Mouse (Mus musculus): Measurements from ENCODE around the gene Cisd3. TPM values are rescaled to one million over a fixed set of nuclear protein-coding genes. Genes with fewer than 3 reads are reported as not detected.
"Not testable (repeated sequence)": the region's sequence is repeated elsewhere in the genome, so short reads cannot be mapped to it uniquely, and the experiment has no call there.

Cisd3 gene
- polyA plus RNA-seq, 1 experiment from 2014 or later = 52.6 TPM

DNA sequence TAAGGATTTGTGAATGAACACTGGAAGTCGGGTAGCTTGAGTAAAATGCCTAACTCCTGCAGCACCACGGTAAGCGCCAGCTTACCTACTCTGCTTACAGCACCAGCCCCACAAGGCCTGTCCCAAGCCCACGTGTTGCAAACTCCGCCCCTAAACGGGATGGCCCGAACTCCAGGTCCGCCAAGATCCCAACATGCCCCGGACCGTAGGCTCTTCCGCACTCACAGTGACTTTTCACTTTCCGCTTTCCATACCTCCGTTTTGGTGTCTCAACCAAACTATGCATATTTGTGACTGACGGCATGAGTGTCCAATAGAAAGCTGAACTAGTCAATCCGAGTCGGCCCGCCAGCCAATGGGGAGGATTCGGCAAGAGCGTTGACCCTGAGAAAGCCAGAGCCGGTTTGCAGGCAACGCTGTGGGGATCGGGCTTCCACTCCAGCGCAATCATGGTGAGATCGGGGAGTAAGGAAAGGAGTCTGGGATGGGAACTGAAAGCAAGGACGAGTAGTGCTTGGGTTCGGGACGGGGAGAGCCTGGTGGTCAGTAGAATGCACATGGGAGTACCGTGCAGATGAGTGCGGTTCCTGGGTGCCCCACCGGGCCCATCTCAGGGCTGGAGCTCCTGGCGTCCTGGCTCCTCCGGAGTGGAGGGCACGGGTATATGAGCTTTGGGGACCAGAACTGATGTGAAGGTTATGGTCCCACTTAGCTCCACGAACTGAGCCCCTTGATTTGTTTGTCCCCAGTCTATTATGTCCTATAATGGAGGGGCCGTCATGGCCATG lies 17.6 kb downstream of the Cisd3 start, which contains the start of gene Psmb3:
Gene Psmb3, plus strand, starts transcription at position 361 of the 788 bp plus-strand sequence.
- WGBS = under 1% methylated on average over 35 of the region's 35 CpGs

DNA sequence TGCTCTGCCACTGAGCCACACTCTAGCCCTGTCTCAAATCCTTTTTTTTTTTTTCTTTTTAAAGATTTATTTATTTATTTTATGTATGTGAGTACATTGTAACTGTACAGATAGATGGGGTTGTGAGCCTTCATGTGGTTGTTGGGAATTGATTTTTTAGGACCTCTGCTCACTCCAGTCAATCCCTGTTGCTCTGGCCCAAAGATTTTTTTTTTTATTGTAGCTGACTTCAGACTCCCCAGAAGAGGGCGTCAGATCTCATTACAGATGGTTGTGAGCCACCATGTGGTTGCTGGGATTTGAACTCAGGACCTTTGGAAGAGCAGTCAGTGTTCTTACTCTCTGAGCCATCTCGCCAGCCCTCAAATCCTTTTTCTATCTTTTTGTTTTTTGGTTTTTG lies 24.4 kb downstream of the Cisd3 start:
- not testable (repeated sequence) for H3K4me3 ChIP-seq (ENCODE audit: control insufficient read depth in 1 of 2, insufficient read depth in 1 of 2, low read depth in 1 of 2, low read length in 2 of 2); H3K9me3 ChIP-seq (ENCODE audit: control insufficient read depth, low read length); H3K4me1 ChIP-seq (ENCODE audit: control insufficient read depth in 2 of 2, insufficient read depth in 2 of 2, low read length in 2 of 2); H3K4me2 ChIP-seq (ENCODE audit: low read length); H3K27me3 ChIP-seq (ENCODE audit: control insufficient read depth, insufficient read depth, low read length); H3K27ac ChIP-seq (replicated peaks in 1 of 2; ENCODE audit: control insufficient read depth in 1 of 2, insufficient read depth in 1 of 2, low read depth in 2 of 2, low read length in 2 of 2); H3K9ac ChIP-seq (ENCODE audit: low read length); ATAC-seq (ENCODE audit: insufficient number of reproducible peaks, insufficient read depth, low FRiP score, low read depth)
- WGBS = 80% methylated on average over 2 of the region's 2 CpGs
- peaks cover 79% of the 10 kb centered on the region for H3K36me3 ChIP-seq (ENCODE audit: control insufficient read depth, insufficient read depth, low read length)

More for the DNA sequence above, 17.6 kb downstream of the Cisd3 start, which contains the start of gene Psmb3:
- peak within 1 kb of the TSS; percentile 70 to 85 for H3K4me3 ChIP-seq (ENCODE audit: control insufficient read depth in 1 of 2, insufficient read depth in 1 of 2, low read depth in 1 of 2, low read length in 2 of 2)
- H3K36me3 ChIP-seq (ENCODE audit: control insufficient read depth, insufficient read depth, low read length) = peaks cover 34% of the 10 kb centered on the region
- H3K27me3 ChIP-seq (ENCODE audit: control insufficient read depth, insufficient read depth, low read length) = no peaks in the 10 kb centered on the region
- peak within 1 kb of the TSS; percentile 85 for H3K9ac ChIP-seq (ENCODE audit: low read length)
- no peaks in the 10 kb centered on the region for H3K9me3 ChIP-seq (ENCODE audit: control insufficient read depth, low read length)
- peak within 1 kb of the TSS; percentile 77 to 80 for H3K27ac ChIP-seq (replicated peaks in 1 of 2; ENCODE audit: control insufficient read depth in 1 of 2, insufficient read depth in 1 of 2, low read depth in 2 of 2, low read length in 2 of 2)
- peak within 1 kb of the TSS; percentile 89 for H3K4me2 ChIP-seq (ENCODE audit: low read length)
- H3K4me1 ChIP-seq (ENCODE audit: control insufficient read depth in 2 of 2, insufficient read depth in 2 of 2, low read length in 2 of 2) = peaks cover 7 to 23% of the 10 kb centered on the region in 2 experiments; a peak in 3 of 4 replicates
- ATAC-seq (ENCODE audit: insufficient number of reproducible peaks, insufficient read depth, low FRiP score, low read depth) = peak; percentile 84

DNA sequence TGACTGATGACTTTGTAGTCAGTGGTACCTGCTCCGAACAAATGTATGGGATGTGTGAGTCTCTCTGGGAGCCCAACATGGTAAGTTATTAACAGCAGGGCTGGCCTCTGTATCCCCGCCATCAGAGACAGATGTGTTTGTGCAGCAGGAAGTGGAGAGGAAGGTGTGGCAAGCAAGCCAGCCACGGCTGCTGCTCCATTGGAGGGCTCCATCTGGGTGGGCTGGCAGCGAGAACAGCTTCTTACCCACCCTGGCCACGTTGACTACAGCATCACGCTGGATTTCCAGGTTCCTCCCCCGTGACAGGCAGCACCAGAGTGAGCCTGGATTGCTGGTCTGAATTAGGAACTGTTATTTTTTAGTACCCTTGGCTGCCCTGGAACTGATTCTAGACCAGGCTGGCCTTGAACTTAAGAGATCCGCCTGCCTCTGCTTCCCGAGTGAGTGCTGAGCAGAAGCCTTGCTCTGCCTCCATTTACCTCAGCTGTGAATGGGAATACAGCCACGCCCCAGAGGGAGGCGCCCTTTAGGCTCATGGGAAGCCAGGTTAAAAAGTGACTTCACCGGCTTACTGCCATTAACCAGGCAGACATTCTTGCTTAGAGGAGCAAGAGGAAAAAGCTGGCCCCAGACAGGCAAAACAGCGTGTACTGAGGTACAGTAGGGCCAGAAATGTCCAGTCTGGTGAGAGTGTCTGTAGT lies 25.7 kb downstream of the Cisd3 start:
- Histone ChIP-seq H3K9ac (ENCODE audit: low read length) (no peak overlapping the region), H3K27me3 (ENCODE audit: control insufficient read depth, insufficient read depth, low read length) (no peaks in the 10 kb centered on the region), H3K9me3 (ENCODE audit: control insufficient read depth, low read length) (no peaks in the 10 kb centered on the region), H3K27ac (replicated peaks in 1 of 2; ENCODE audit: control insufficient read depth in 1 of 2, insufficient read depth in 1 of 2, low read depth in 2 of 2, low read length in 2 of 2) (no peak overlapping the region), H3K4me2 (ENCODE audit: low read length) (no peak overlapping the region), H3K36me3 (ENCODE audit: control insufficient read depth, insufficient read depth, low read length) (peaks cover 68% of the 10 kb centered on the region), H3K4me1 (ENCODE audit: control insufficient read depth in 2 of 2, insufficient read depth in 2 of 2, low read length in 2 of 2) (peaks cover 0 to 11% of the 10 kb centered on the region in 2 experiments; a peak in 2 of 4 replicates), H3K4me3 (ENCODE audit: control insufficient read depth in 1 of 2, insufficient read depth in 1 of 2, low read depth in 1 of 2, low read length in 2 of 2) (no peak overlapping the region)
- 79% methylated on average over 13 of the region's 13 CpGs for WGBS
- ATAC-seq (ENCODE audit: insufficient number of reproducible peaks, insufficient read depth, low FRiP score, low read depth) = no peak

DNA sequence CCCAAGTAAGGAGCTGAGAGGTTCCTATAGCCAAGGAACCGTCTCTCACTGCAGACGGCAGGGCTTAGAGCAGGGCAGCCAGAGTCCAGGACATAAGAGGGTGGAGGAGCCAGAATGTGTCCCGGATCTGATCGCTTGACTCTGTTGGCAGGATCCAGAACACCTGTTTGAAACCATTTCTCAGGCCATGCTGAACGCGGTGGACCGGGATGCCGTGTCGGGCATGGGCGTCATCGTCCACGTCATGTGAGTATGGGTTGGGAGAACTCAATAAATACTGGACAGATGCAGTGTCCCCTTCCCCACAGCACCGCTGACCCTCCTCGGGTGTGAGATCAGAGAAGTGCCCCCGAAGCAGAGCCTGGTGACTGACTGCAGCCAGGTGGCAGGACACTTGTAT lies 26.7 kb downstream of the Cisd3 start:
- Histone ChIP-seq H3K4me1 (ENCODE audit: control insufficient read depth in 2 of 2, insufficient read depth in 2 of 2, low read length in 2 of 2) (peaks cover 0 to 11% of the 10 kb centered on the region in 2 experiments; a peak in 2 of 4 replicates), H3K9ac (ENCODE audit: low read length) (no peak overlapping the region), H3K4me3 (ENCODE audit: control insufficient read depth in 1 of 2, insufficient read depth in 1 of 2, low read depth in 1 of 2, low read length in 2 of 2) (no peak overlapping the region), H3K27me3 (ENCODE audit: control insufficient read depth, insufficient read depth, low read length) (no peaks in the 10 kb centered on the region), H3K9me3 (ENCODE audit: control insufficient read depth, low read length) (no peaks in the 10 kb centered on the region), H3K27ac (replicated peaks in 1 of 2; ENCODE audit: control insufficient read depth in 1 of 2, insufficient read depth in 1 of 2, low read depth in 2 of 2, low read length in 2 of 2) (no peak overlapping the region), H3K36me3 (ENCODE audit: control insufficient read depth, insufficient read depth, low read length) (peaks cover 63% of the 10 kb centered on the region), H3K4me2 (ENCODE audit: low read length) (no peak overlapping the region)
- WGBS = 94% methylated on average over 15 of the region's 15 CpGs
- ATAC-seq (ENCODE audit: insufficient number of reproducible peaks, insufficient read depth, low FRiP score, low read depth) = no peak

DNA sequence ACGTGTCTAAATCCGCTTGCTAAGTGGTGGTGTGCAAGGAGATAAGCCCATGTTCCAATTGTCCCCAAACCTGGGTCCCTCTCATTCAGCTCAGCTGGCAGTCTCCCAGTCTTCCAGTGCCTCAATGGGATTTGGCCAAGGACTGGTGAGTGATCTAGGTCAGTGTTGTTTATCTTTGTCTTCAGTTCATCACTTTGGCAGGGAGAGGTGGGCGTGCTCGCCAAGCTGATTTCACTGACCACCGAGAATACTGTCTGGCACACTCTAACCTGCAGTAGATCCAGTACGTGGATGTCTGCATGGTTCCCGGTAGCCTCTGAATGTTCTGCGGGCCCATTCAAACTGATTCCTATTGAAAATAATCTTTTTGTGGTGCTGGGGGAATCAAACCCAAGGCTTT lies 28.3 kb downstream of the Cisd3 start:
- ATAC-seq (ENCODE audit: insufficient number of reproducible peaks, insufficient read depth, low FRiP score, low read depth) = no peak
- peaks cover 63% of the 10 kb centered on the region for H3K36me3 ChIP-seq (ENCODE audit: control insufficient read depth, insufficient read depth, low read length)

DNA sequence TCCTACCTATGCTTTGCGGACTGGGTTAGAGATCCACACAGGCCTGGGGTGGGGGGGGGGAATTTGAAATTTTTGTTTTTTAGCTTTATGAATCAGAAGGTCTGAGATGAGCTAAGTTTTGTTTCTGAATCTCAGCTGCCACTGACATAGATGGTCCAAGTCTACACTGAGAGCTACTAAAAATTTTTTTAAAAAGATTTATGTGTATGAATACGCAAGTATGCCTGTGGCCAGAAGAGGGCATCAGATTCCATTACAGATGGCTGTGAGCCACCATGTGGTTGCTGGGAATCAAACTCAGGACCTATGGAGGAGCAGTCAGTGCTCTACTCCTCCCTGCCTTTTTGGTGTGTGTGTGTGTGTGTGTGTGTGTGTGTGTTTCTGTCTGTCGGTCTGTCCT lies 28.7 kb downstream of the Cisd3 start:
- no peak overlapping the region for H3K27ac ChIP-seq (replicated peaks in 1 of 2; ENCODE audit: control insufficient read depth in 1 of 2, insufficient read depth in 1 of 2, low read depth in 2 of 2, low read length in 2 of 2)
- no peaks in the 10 kb centered on the region for H3K9me3 ChIP-seq (ENCODE audit: control insufficient read depth, low read length)
- H3K27me3 ChIP-seq (ENCODE audit: control insufficient read depth, insufficient read depth, low read length) = no peaks in the 10 kb centered on the region
- H3K9ac ChIP-seq (ENCODE audit: low read length) = no peak overlapping the region
- H3K4me2 ChIP-seq (ENCODE audit: low read length) = no peak overlapping the region
- WGBS = 92% methylated on average over 3 of the region's 3 CpGs
- peaks cover 63% of the 10 kb centered on the region for H3K36me3 ChIP-seq (ENCODE audit: control insufficient read depth, insufficient read depth, low read length)
- no peak for ATAC-seq (ENCODE audit: insufficient number of reproducible peaks, insufficient read depth, low FRiP score, low read depth)
- H3K4me1 ChIP-seq (ENCODE audit: control insufficient read depth in 2 of 2, insufficient read depth in 2 of 2, low read length in 2 of 2) = peaks cover 0 to 11% of the 10 kb centered on the region in 2 experiments; a peak in 2 of 4 replicates
- no peak overlapping the region for H3K4me3 ChIP-seq (ENCODE audit: control insufficient read depth in 1 of 2, insufficient read depth in 1 of 2, low read depth in 1 of 2, low read length in 2 of 2)

More for the DNA sequence above, 28.3 kb downstream of the Cisd3 start:
- WGBS = 67% methylated on average over 8 of the region's 8 CpGs
- Histone ChIP-seq H3K4me2 (ENCODE audit: low read length) (no peak overlapping the region), H3K4me3 (ENCODE audit: control insufficient read depth in 1 of 2, insufficient read depth in 1 of 2, low read depth in 1 of 2, low read length in 2 of 2) (no peak overlapping the region), H3K9me3 (ENCODE audit: control insufficient read depth, low read length) (no peaks in the 10 kb centered on the region), H3K27ac (replicated peaks in 1 of 2; ENCODE audit: control insufficient read depth in 1 of 2, insufficient read depth in 1 of 2, low read depth in 2 of 2, low read length in 2 of 2) (no peak overlapping the region), H3K9ac (ENCODE audit: low read length) (no peak overlapping the region), H3K4me1 (ENCODE audit: control insufficient read depth in 2 of 2, insufficient read depth in 2 of 2, low read length in 2 of 2) (peaks cover 0 to 11% of the 10 kb centered on the region in 2 experiments; a peak in 2 of 4 replicates), H3K27me3 (ENCODE audit: control insufficient read depth, insufficient read depth, low read length) (no peaks in the 10 kb centered on the region)

DNA sequence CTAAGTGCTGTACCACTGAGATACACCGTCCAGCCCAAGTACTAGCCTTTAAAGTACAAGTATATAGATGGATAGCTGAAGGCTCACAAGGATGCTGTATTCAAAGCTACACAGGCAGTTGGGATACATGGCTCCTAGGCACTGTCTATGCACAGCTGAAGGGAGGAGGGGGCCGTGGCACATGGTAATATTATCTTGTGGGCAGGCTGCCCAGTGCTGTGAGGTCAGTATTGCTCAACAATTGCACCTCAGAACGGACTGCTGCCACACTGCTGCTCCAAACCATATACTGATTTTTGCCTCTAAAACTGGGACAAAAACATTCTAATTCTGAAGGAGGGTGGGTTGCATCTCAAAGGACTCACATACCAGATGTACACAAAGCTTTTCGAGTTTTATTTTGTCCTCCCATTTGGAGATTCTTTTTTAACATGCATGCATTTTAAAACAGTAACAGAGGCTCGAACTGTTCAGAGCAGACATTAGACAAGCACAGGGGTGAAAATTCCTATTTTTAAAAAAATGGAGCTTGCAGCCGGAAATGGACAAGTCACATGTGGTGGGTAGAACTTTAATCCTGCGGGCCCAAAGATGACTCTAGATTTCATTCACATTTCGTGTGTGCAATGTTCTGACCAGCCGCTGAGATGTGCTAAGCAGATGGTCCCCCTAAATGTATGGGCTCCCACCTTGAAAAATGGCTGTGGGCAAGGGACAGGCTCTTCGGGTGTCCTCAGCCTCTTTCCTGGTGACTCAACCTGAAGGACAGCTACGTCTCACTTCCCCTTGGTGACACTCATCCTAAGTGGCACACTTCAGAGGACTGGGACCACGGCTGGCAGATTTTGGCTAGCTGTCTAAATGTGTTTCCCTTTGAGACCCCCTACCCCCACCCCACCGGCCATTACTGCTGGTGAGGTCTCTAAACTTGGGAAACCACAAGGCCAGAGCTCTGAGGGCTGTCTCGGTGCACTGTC lies 29.4 kb downstream of the Cisd3 start:
- Histone ChIP-seq H3K36me3 (ENCODE audit: control insufficient read depth, insufficient read depth, low read length) (peaks cover 69% of the 10 kb centered on the region), H3K9ac (ENCODE audit: low read length) (no peak overlapping the region), H3K27ac (replicated peaks in 1 of 2; ENCODE audit: control insufficient read depth in 1 of 2, insufficient read depth in 1 of 2, low read depth in 2 of 2, low read length in 2 of 2) (no peak overlapping the region), H3K4me3 (ENCODE audit: control insufficient read depth in 1 of 2, insufficient read depth in 1 of 2, low read depth in 1 of 2, low read length in 2 of 2) (no peak overlapping the region), H3K27me3 (ENCODE audit: control insufficient read depth, insufficient read depth, low read length) (no peaks in the 10 kb centered on the region), H3K4me1 (ENCODE audit: control insufficient read depth in 2 of 2, insufficient read depth in 2 of 2, low read length in 2 of 2) (peaks cover 0 to 11% of the 10 kb centered on the region in 2 experiments; a peak in 2 of 4 replicates), H3K9me3 (ENCODE audit: control insufficient read depth, low read length) (no peaks in the 10 kb centered on the region), H3K4me2 (ENCODE audit: low read length) (no peak overlapping the region)
- 73% methylated on average over 14 of the region's 14 CpGs for WGBS
- ATAC-seq (ENCODE audit: insufficient number of reproducible peaks, insufficient read depth, low FRiP score, low read depth) = no peak

Measured in heart, embryonic 14.5 days (tissue).